Mouse (Mus musculus): Measurements from ENCODE around the gene Cdc5l.

DNA sequence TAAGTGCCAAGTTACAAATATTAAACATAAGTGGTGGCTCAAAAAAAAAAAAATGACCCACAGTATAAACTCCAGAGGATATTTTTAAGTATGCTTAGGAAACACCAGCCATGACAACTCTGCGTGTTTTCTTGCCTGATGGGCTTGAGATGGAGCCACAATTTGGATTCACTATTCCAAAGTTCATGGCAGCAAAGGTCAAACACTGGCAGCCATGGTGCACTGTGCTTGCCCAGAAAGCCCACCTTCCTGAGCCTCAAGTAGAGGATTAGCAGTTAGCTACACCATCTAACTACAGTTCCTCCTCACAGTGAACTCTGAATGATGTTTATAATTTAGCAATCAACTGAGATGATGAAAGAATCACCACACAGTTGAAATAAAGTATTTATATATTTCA lies 31.4 kb downstream of the Cdc5l start:
- TF ChIP-seq ZC3H11A (IDR thresholded peaks at IDR 0.05; ENCODE audit: borderline replicate concordance, low read depth, low read length), result no peak
- TF ChIP-seq MAFK (IDR thresholded peaks at IDR 0.05; ENCODE audit: insufficient read depth, low read depth, low read length), result no peak
- TF ChIP-seq CHD2 (IDR thresholded peaks at IDR 0.05; ENCODE audit: low read depth, low read length), result no peak
